Mouse (Mus musculus) c-Kit-positive CD71-negative TER-119-negative erythroid progenitor cells, embryonic 14.5 days (primary cell): ENCODE results near the gene Psme3.

ENCODE experiments used
- DNase-seq: peaks from one replicate; pipeline ENCODE4 v3.0.0-alpha.2; 2013; ENCODE audit warnings: low read depth

Psme3 gene

GRCm38 (mm10) chr11:101353436-101353835, 37.4 kb downstream of the Psme3 start:
- DNase-seq = no peak

- DNase-seq = no peak
These were observed 38.5 kb downstream of the Psme3 start for GRCm38 (mm10) chr11:101354438-101355010.

- DNase-seq = no peak
These were observed 39.9 kb downstream of the Psme3 start for GRCm38 (mm10) chr11:101355916-101356315.

- no peak for DNase-seq
These were observed 41.6 kb downstream of the Psme3 start for GRCm38 (mm10) chr11:101357505-101358182.

GRCm38 (mm10) chr11:101359776-101360175, 43.8 kb downstream of the Psme3 start:
- no peak for DNase-seq

GRCm38 (mm10) chr11:101360651-101361113, 44.7 kb downstream of the Psme3 start:
- DNase-seq = no peak

- DNase-seq = no peak
These were observed 48.5 kb downstream of the Psme3 start for GRCm38 (mm10) chr11:101364531-101364931.

- DNase-seq = no peak
These were observed 51.4 kb downstream of the Psme3 start, which contains the start of gene G6pc for GRCm38 (mm10) chr11:101367326-101367935. Gene G6pc (plus strand): TSS chr11:101367561.

- no peak for DNase-seq
These were observed 54.1 kb downstream of the Psme3 start for GRCm38 (mm10) chr11:101370141-101370540.
